Mouse (Mus musculus) spleen, adult 2 months (tissue): ENCODE data around the gene Fads2.

Experiments used
- CTCF ChIP-seq: fragments of 200-500 bp; IDR thresholded peaks from 2 replicates; pipeline ENCODE4 v1.5.1; 2011; ENCODE audit warnings: mild to moderate bottlenecking, inconsistent platforms; ENCODE audit not compliant: insufficient read depth, insufficient read length, insufficient replicate concordance; ENCODE audit errors: extremely low read depth
- POLR2A ChIP-seq: fragments of 200-500 bp; IDR thresholded peaks from 2 replicates; pipeline ENCODE4 v1.6.1; 2011; ENCODE audit warnings: low read depth, low read length, inconsistent platforms

DNA sequence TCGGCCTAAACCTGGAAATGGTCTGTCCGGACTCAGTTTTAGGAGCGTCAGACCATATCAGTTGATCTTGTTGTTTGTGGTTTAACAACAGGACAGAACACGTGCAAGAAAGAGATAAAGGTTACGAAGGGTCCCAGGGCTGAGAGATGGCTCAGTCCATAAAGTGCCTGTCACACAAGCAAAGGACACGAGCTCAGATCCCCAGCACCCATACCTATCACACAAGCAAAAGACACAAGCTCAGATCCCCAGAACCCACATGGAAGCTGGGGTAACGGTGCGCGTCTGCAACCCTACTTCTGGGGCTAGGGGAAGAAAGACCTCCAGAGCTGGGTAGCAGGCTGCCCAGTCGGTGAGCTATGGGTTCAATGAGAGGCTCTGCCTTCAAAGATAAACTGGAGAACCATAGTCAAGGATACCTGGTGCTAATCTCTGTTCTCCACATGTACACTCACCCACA is 3.5 kb upstream of the Fads2 start:
- TF ChIP-seq CTCF (no peak), POLR2A (no peak)
